Mouse (Mus musculus) hindbrain, embryonic 15.5 days (tissue): ENCODE data around the gene Sema6d. TPM values are rescaled to one million over a fixed set of nuclear protein-coding genes. Genes with fewer than 3 reads are reported as not detected.

ENCODE experiments used
- ATAC-seq: fragments of 200-750 bp; cut with Nextera tagmentation; 2 replicates; pipeline ENCODE4 v1.8.0; 2017; ENCODE audit warnings: low read depth, moderate number of reproducible peaks, moderate TSS enrichment; ENCODE audit not compliant: low FRiP score
- H3K27ac ChIP-seq: fragments of 300-500 bp; sonication (generic); replicated peaks from 2 replicates; pipeline ENCODE4 v1.5.1; 2015; ENCODE audit warnings: mild to moderate bottlenecking, inconsistent platforms
- H3K27me3 ChIP-seq: fragments of 300-500 bp; sonication (generic); 2 replicates; pipeline ENCODE4 v1.6.1; 2015; ENCODE audit warnings: control low read depth, inconsistent platforms
- H3K36me3 ChIP-seq: fragments of 300-500 bp; sonication (generic); 2 replicates; pipeline ENCODE4 v1.6.1; 2015; ENCODE audit warnings: control low read depth, inconsistent platforms
- H3K4me1 ChIP-seq: fragments of 300-500 bp; sonication (generic); replicated peaks from 2 replicates; pipeline ENCODE4 v1.6.1; 2015; ENCODE audit warnings: control low read depth, inconsistent platforms
- H3K4me2 ChIP-seq: fragments of 300-500 bp; sonication (generic); 2 replicates; pipeline ENCODE4 v1.6.1; 2015; ENCODE audit warnings: moderate library complexity, mild to moderate bottlenecking, inconsistent platforms
- H3K4me3 ChIP-seq: fragments of 300-500 bp; sonication (generic); 2 replicates; pipeline ENCODE4 v1.5.1; 2015; ENCODE audit warnings: mild to moderate bottlenecking, inconsistent platforms
- H3K9ac ChIP-seq: fragments of 300-500 bp; sonication (generic); 2 replicates; pipeline ENCODE4 v1.6.1; 2015; ENCODE audit warnings: inconsistent platforms
- H3K9me3 ChIP-seq: fragments of 300-500 bp; sonication (generic); 2 replicates; pipeline ENCODE4 v1.6.1; 2016; ENCODE audit warnings: control low read depth, inconsistent platforms
- WGBS: fragments of 180-500 bp; shearing (Covaris S2); methylation state at CpG from one replicate; pipeline ENCODE4 v1.1.7; 2015; 5-methylcytosine and 5-hydroxymethylcytosine counted together
- polyA plus RNA-seq: library from polyadenylated mRNA; unstranded; fragments of >200 nt; fragmentation: Nextera tagmentation; extraction: Ambion mirVana; gene quantifications from 2 replicates; pipeline ENCODE4 v1.2.1, GENCODE M21; 2015

Gene Sema6d
- polyA plus RNA-seq, 1 experiment from 2014 or later: 45.3 TPM

DNA sequence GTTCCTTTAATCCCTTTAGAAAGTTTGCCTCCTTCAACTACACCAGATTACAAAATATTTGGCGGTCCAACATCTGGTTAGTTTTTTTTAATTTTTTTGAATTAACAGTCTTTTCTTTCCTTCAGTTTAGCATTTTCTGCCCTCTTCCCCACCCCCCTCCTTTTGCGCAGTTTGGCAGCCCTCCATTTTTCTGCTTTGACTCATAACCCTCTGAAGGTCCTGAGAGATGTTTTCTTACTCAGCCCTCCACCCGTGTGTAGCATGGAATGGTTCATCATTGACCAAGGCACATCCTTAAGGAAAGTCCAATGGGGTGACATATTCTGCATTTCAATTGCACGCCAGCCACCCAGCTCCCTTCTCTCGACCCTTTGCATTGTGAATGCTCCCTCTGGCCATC lies 570.9 kb downstream of the Sema6d start:
- no peaks in the 10 kb centered on the region for H3K4me1 ChIP-seq
- H3K27me3 ChIP-seq: no peaks in the 10 kb centered on the region
- no peak overlapping the region for H3K9ac ChIP-seq
- H3K4me2 ChIP-seq: no peak overlapping the region
- ATAC-seq: no peak
- no peak overlapping the region for H3K27ac ChIP-seq
- H3K36me3 ChIP-seq: peaks cover 62% of the 10 kb centered on the region
- no peaks in the 10 kb centered on the region for H3K9me3 ChIP-seq
- H3K4me3 ChIP-seq: no peak overlapping the region
- WGBS: 87% methylated on average over 5 of the region's 5 CpGs

DNA sequence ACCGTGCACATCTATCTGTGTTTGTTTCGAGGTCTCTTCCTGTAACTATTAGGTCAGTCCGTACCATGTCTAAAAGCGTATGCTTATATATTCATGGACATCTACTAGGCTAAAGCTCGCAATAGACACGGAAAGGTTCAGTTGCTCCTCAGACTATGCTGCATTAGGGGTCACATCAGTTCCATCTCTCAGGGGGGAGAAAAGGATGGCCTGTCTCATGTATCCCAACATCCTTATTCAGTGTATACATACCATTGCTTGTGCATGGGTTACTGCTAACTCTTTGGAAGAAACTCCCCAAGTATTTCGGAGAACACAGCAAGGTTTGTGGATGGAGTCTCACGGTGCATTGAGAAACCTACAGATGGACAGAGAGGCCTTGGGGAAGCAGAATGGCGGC lies 571.5 kb downstream of the Sema6d start:
- H3K4me3 ChIP-seq: no peak overlapping the region
- H3K9me3 ChIP-seq: no peaks in the 10 kb centered on the region
- H3K4me1 ChIP-seq: no peaks in the 10 kb centered on the region
- ATAC-seq: no peak
- H3K27me3 ChIP-seq: no peaks in the 10 kb centered on the region
- WGBS: 97% methylated on average over 9 of the region's 9 CpGs
- peaks cover 62% of the 10 kb centered on the region for H3K36me3 ChIP-seq
- H3K9ac ChIP-seq: no peak overlapping the region
- H3K4me2 ChIP-seq: no peak overlapping the region
- no peak overlapping the region for H3K27ac ChIP-seq

DNA sequence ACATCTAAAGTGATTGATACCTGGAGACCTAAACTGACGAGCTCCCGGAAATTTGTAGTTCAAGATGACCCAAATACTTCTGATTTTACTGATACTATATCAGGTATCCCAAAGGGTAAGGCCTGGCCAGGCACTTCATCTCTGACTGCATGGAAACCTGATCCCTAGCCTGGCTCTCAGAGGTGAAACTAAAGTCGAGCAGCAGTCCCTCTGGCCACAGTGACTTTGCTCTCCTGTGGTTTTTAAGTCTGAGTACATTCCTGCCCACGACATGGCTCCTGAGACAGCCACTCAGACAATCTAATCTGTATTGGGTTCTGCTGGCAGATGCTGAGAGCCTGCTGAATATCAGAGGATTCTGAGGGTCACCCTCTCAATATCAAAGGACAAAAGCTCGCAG lies 572.5 kb downstream of the Sema6d start:
- 70% methylated on average over 5 of the region's 5 CpGs for WGBS
- ATAC-seq: no peak
- H3K27ac ChIP-seq: no peak overlapping the region
- peaks cover 61% of the 10 kb centered on the region for H3K36me3 ChIP-seq
- H3K4me2 ChIP-seq: no peak overlapping the region
- no peaks in the 10 kb centered on the region for H3K9me3 ChIP-seq
- H3K4me3 ChIP-seq: no peak overlapping the region
- H3K4me1 ChIP-seq: no peaks in the 10 kb centered on the region
- no peak overlapping the region for H3K9ac ChIP-seq
- H3K27me3 ChIP-seq: no peaks in the 10 kb centered on the region

DNA sequence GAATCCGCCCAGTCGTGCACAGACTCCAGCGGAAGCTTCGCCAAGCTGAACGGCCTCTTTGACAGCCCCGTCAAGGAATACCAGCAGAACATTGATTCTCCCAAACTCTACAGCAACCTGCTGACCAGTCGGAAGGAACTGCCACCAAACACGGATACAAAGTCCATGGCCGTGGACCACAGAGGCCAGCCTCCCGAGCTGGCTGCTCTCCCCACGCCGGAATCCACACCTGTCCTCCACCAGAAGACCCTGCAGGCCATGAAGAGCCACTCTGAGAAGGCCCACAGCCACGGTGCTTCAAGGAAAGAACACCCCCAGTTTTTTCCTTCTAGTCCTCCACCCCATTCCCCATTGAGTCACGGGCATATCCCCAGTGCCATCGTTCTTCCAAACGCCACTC lies 574.4 kb downstream of the Sema6d start:
- no peak for ATAC-seq
- H3K36me3 ChIP-seq: peaks cover 60% of the 10 kb centered on the region
- no peak overlapping the region for H3K27ac ChIP-seq
- H3K4me2 ChIP-seq: no peak overlapping the region
- 98% methylated on average over 16 of the region's 16 CpGs for WGBS
- H3K27me3 ChIP-seq: no peaks in the 10 kb centered on the region
- no peaks in the 10 kb centered on the region for H3K4me1 ChIP-seq
- no peak overlapping the region for H3K4me3 ChIP-seq
- H3K9ac ChIP-seq: no peak overlapping the region
- no peaks in the 10 kb centered on the region for H3K9me3 ChIP-seq

DNA sequence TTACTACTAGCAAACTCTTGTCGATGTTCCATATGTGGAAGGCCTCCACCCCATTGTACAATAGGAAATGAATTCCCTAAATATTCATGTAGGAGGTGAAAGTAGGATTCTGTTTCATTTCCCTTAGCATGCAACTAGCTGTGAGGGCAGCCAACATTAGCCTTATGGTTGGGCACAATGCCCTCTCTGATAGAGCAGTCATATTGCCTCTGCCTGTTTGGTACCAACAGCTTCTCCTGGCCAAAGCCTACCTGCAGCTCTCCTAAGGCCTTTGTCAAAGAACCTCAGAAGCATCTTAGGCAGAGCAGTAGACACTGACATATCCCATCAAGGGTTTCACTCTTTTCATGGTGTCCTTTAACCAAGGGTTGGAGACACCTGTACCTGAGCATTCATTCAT lies 578.7 kb downstream of the Sema6d start:
- H3K4me2 ChIP-seq: no peak overlapping the region
- no peaks in the 10 kb centered on the region for H3K9me3 ChIP-seq
- H3K9ac ChIP-seq: no peak overlapping the region
- no peaks in the 10 kb centered on the region for H3K27me3 ChIP-seq
- ATAC-seq: no peak
- peaks cover 30% of the 10 kb centered on the region for H3K36me3 ChIP-seq
- H3K4me1 ChIP-seq: no peaks in the 10 kb centered on the region
- H3K27ac ChIP-seq: no peak overlapping the region
- no peak overlapping the region for H3K4me3 ChIP-seq
- WGBS: 93% methylated on average over 1 of the region's 1 CpGs

DNA sequence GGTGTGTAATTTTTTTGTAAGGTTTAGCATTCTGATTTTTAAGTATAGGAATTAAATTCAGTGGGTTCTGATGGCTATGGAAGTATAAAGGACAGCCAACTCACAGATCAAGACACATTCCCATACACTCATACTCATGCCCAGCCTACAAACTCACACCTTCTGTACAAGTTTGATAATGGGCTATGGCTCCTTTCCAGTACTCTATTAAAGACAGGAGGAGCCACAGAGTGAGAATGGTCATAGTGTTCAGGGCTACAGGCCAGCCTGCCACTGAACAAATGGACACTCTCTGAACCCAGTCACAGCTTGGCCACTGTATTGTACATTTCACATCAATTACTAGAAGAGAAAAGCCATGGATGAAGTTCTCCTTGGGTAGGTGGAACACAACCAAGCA lies 583.3 kb downstream of the Sema6d start:
- H3K9ac ChIP-seq: no peak overlapping the region
- H3K27ac ChIP-seq: no peak overlapping the region
- no peak overlapping the region for H3K4me3 ChIP-seq
- no peaks in the 10 kb centered on the region for H3K27me3 ChIP-seq
- no peak overlapping the region for H3K4me2 ChIP-seq
- H3K9me3 ChIP-seq: no peaks in the 10 kb centered on the region
- H3K4me1 ChIP-seq: no peaks in the 10 kb centered on the region
- no peaks in the 10 kb centered on the region for H3K36me3 ChIP-seq
- ATAC-seq: no peak

DNA sequence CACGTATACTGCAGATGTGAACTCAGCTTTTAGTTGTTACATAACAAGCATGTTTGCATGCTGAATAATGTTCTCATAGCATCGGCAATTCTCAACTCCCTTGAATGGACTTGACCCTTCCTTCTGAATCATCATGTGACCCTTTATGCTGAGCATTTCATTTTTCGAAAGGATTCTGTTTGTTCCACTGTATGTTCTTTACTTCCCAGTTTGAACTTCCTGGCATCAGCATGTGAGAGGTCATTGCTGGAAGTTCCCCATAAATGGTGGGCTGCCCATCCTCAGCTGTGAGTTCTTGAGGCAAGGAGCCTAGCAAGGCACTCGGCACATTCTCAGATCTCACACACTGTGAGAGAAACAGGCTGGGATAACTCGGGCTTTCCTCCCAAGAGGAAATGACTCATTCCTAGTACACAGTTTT lies 594.7 kb downstream of the Sema6d start:
- H3K36me3 ChIP-seq: no peaks in the 10 kb centered on the region
- no peak overlapping the region for H3K27ac ChIP-seq
- no peak overlapping the region for H3K4me3 ChIP-seq
- WGBS: 87% methylated on average over 5 of the region's 5 CpGs
- H3K4me2 ChIP-seq: no peak overlapping the region
- no peak overlapping the region for H3K9ac ChIP-seq
- no peaks in the 10 kb centered on the region for H3K27me3 ChIP-seq
- H3K9me3 ChIP-seq: no peaks in the 10 kb centered on the region
- no peaks in the 10 kb centered on the region for H3K4me1 ChIP-seq
- no peak for ATAC-seq

DNA sequence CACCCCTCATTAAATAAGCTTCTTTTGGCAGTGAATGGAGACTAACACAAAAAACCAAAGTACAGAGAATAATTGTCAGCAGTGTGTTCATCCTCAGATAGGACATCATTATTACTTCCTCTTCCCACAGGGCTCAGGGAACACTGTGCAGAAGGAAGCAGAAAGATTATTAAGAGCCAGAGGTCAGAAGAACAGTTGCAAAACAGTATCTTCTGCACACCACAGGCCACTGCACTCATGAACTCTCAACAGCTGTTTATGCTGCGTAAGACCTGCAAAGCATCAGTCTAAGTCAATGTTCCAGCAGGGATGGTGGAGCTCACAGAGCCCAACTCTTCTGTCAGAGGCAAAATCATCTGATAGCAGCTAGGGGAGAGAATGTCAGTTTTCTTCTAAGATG lies 600.6 kb downstream of the Sema6d start:
- WGBS: 82% methylated on average over 1 of the region's 1 CpGs
- H3K9me3 ChIP-seq: no peaks in the 10 kb centered on the region
- no peaks in the 10 kb centered on the region for H3K27me3 ChIP-seq
- no peak overlapping the region for H3K4me2 ChIP-seq
- no peaks in the 10 kb centered on the region for H3K4me1 ChIP-seq
- ATAC-seq: no peak
- no peak overlapping the region for H3K9ac ChIP-seq
- H3K4me3 ChIP-seq: no peak overlapping the region
- no peaks in the 10 kb centered on the region for H3K36me3 ChIP-seq
- H3K27ac ChIP-seq: no peak overlapping the region

DNA sequence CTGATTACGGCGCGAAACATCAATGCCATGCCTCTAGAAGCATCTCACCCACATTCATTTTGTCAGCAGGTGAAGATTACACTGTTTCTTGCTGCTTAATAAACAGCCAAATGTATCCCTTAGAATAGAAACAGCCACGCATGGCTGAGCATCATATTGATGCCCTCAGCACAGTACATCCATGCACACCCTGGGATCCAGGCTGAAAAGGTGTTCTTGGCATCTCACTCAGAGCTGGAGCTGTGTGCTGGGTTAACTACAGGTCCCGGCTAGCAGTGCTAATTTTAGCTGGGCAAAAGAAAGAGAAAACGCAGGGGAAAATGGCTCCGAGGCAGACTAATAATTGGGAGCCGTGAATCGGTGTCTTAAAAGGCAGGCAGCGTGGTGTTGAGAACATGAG lies 612.9 kb downstream of the Sema6d start:
- no peaks in the 10 kb centered on the region for H3K4me1 ChIP-seq
- H3K4me3 ChIP-seq: no peak overlapping the region
- no peak overlapping the region for H3K4me2 ChIP-seq
- no peak for ATAC-seq
- 74% methylated on average over 10 of the region's 10 CpGs for WGBS
- H3K9ac ChIP-seq: no peak overlapping the region
- no peak overlapping the region for H3K27ac ChIP-seq
- H3K27me3 ChIP-seq: no peaks in the 10 kb centered on the region
- H3K9me3 ChIP-seq: no peaks in the 10 kb centered on the region
- H3K36me3 ChIP-seq: no peaks in the 10 kb centered on the region

DNA sequence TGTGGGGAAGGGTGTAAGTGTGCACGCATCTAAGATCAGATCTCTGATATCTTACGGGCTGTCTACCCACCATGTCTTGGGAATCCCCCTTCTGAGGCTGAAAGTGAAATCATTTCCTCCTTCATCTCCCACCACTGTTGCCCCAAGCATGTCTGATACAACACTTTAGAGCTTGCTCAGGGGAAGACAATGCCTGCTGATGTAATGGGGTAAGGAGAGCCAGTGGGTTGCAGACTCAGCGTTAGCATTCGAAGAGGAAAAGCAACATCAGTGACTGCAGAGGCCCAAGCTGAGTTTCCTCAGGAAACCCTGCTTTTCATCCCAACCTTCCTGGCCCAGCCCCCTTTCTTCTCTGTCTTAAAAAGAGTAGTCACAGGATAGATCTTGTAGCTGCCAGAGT lies 615.2 kb downstream of the Sema6d start:
- H3K4me2 ChIP-seq: no peak overlapping the region
- no peaks in the 10 kb centered on the region for H3K27me3 ChIP-seq
- H3K9ac ChIP-seq: no peak overlapping the region
- H3K9me3 ChIP-seq: no peaks in the 10 kb centered on the region
- no peak for ATAC-seq
- no peak overlapping the region for H3K4me3 ChIP-seq
- WGBS: 60% methylated on average over 4 of the region's 4 CpGs
- H3K36me3 ChIP-seq: no peaks in the 10 kb centered on the region
- H3K27ac ChIP-seq: no peak overlapping the region
- H3K4me1 ChIP-seq: no peaks in the 10 kb centered on the region

DNA sequence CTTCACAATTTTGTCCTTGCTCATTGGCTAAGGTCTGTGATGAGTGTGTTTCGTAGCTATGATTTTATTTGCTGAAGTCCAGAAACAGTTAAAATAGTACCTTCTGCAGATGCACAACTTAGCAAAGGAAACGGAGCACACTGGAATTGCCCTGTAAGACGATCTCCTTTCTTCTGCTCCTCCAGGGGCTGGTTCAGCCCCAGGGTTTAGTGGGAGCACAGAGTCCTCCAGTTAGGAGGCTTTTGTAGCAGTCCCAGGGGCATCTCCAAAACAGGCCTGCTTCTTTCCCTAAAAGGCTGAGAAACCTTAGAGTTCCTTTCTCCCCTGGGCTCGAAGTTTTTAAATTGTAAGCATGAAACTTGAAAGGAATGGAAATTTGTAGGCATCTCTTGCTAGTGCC lies 616.0 kb downstream of the Sema6d start:
- no peaks in the 10 kb centered on the region for H3K4me1 ChIP-seq
- H3K4me2 ChIP-seq: no peak overlapping the region
- WGBS: 57% methylated on average over 4 of the region's 4 CpGs
- no peak overlapping the region for H3K27ac ChIP-seq
- ATAC-seq: no peak
- H3K4me3 ChIP-seq: no peak overlapping the region
- H3K9me3 ChIP-seq: no peaks in the 10 kb centered on the region
- H3K27me3 ChIP-seq: no peaks in the 10 kb centered on the region
- no peaks in the 10 kb centered on the region for H3K36me3 ChIP-seq
- no peak overlapping the region for H3K9ac ChIP-seq

DNA sequence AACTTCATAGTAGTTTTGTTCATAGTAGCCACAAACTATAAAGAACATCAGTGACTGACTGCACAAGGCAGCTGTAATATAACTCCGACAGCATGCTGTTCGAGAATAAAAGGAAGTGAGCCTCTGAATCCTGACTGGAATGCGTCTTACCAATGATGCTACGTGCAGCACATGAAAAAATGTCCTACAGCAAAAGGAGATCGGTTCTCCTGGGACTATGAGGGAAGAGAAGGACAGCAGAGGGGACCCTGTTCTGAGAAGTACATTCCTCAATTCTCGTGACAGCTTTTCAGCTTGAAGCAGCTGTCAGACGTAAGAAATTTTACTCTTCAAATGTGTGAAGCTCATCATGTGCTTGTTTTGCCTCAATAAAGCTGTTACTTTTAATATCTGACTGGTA lies 617.1 kb downstream of the Sema6d start:
- no peak for ATAC-seq
- Histone ChIP-seq H3K9me3 (no peaks in the 10 kb centered on the region), H3K4me3 (no peak overlapping the region), H3K4me1 (no peaks in the 10 kb centered on the region), H3K36me3 (no peaks in the 10 kb centered on the region), H3K9ac (no peak overlapping the region), H3K4me2 (no peak overlapping the region), H3K27ac (no peak overlapping the region), H3K27me3 (no peaks in the 10 kb centered on the region)
- 52% methylated on average over 7 of the region's 7 CpGs for WGBS
